Mouse (Mus musculus): ENCODE data around the gene Cdk19. TPM values are rescaled to one million over a fixed set of nuclear protein-coding genes. Genes with fewer than 3 reads are reported as not detected.
A peak's percentile ranks its signal among the peaks of the same experiment; 100 is the strongest.
"Not testable (repeated sequence)": the region's sequence is repeated elsewhere in the genome, so short reads cannot be mapped to it uniquely, and the experiment has no call there.

The Cdk19 gene
- polyA plus RNA-seq, 1 experiment = 21.5 TPM

- DNase-seq = no peak
- 48% methylated on average over 6 of the region's 6 CpGs for WGBS
Measured at GRCm38 (mm10) chr10:40529617-40530016, 190.3 kb downstream of the Cdk19 start.

DNA sequence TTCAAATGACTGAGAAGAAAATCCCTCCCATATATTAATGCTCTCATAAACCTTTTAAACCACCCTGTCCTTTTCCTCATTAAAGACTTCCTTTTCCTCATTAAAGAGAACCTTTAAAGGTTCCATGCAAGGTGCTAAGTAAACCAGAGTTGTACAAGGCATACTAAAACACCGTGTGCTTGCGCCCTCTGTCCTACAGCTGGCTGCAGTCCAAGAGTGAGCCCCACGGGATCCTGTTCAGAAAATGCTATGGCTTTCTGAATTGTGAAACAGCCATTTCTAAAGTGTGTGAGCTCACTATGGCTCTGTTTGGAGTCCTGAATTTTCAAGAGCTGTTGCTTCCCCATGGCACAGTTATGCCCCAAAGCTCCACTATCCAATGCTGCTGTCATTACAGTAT is 191.3 kb downstream of the Cdk19 start:
- DNase-seq = no peak
- H3K4me3 ChIP-seq (replicated peaks; ENCODE audit: extremely low read depth, low read depth, low read length) = no peak overlapping the region
- 38% methylated on average over 3 of the region's 3 CpGs for WGBS
- no peak for TF ChIP-seq CTCF (IDR thresholded peaks at IDR 0.05; ENCODE audit: insufficient read depth, low read length)
- no peak for TF ChIP-seq POLR2A (IDR thresholded peaks at IDR 0.05; ENCODE audit: borderline replicate concordance, extremely low read depth, low read depth, low read length)
- H3K4me1 ChIP-seq (ENCODE audit: control insufficient read depth, insufficient read depth, low read length) = no peaks in the 10 kb centered on the region

More at GRCm38 (mm10) chr10:40529617-40530016, 190.3 kb downstream of the Cdk19 start:
- Histone ChIP-seq H3K4me1 (ENCODE audit: control insufficient read depth, insufficient read depth, low read length) (no peaks in the 10 kb centered on the region), H3K4me3 (replicated peaks; ENCODE audit: extremely low read depth, low read depth, low read length) (no peak overlapping the region)
- TF ChIP-seq CTCF (IDR thresholded peaks at IDR 0.05; ENCODE audit: insufficient read depth, low read length) (peak; percentile 47), POLR2A (IDR thresholded peaks at IDR 0.05; ENCODE audit: borderline replicate concordance, extremely low read depth, low read depth, low read length) (no peak)

DNA sequence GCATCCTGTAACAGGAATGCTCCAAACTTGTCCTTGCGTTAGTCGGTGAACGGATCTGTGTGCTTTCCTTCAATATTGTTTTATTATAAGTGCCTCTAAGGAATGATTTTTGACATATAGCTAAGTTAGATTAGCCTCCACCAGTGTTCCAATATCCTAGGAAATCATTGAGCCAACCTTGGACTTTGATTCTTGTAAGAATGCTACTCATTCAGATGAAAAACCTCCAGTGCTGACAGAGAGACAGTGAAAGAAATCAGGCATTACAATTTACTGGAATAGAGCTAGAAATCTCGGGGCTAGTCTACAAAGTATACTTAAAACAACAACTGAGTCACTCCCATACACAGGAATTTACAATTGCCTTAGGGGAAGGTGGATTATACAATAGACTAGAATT is 193.2 kb downstream of the Cdk19 start:
- 88% methylated on average over 4 of the region's 4 CpGs for WGBS
- DNase-seq; H3K4me1 ChIP-seq (ENCODE audit: control insufficient read depth, insufficient read depth, low read length); H3K4me3 ChIP-seq (replicated peaks; ENCODE audit: extremely low read depth, low read depth, low read length): not testable (repeated sequence)

Other genes starting within 250 kb of the Cdk19 start
- 11.3 and 20.7 TPM in 2 replicates for gene Slc16a10, start 197.3 kb upstream of the Cdk19 start, polyA plus RNA-seq (2012; rRNA removed)
- 1.5 and 2.2 TPM in 2 replicates for gene Rpf2, start 92.5 kb upstream of the Cdk19 start, polyA plus RNA-seq (2012; rRNA removed)
- 3.5 and 6.3 TPM in 2 replicates for gene Gtf3c6, start 81.5 kb upstream of the Cdk19 start, polyA plus RNA-seq (2012; rRNA removed)
- gene Amd1, start 37.4 kb upstream of the Cdk19 start, polyA plus RNA-seq (2012; rRNA removed) = 6.2 and 14.9 TPM in 2 replicates
- not detected in 2 replicates for gene Slc22a16, start 230.8 kb downstream of the Cdk19 start, polyA plus RNA-seq (2012; rRNA removed)

Measured in lung, adult 2 months (tissue).